Mouse (Mus musculus) megakaryocyte, embryonic 14.5 days (primary cell): ENCODE data around the gene Ewsr1. TPM values are rescaled to one million over a fixed set of nuclear protein-coding genes. Genes with fewer than 3 reads are reported as not detected.

ENCODE experiments used
- H3K27me3 ChIP-seq: replicated peaks from 2 replicates; pipeline ENCODE3; 2012; ENCODE audit warnings: inconsistent platforms
- H3K36me3 ChIP-seq: replicated peaks from 2 replicates; pipeline ENCODE3; 2012; ENCODE audit warnings: low read length, inconsistent platforms, mixed read lengths
- H3K4me1 ChIP-seq: 2 replicates; pipeline ENCODE4 v1.6.1; 2012; ENCODE audit warnings: inconsistent platforms
- H3K4me3 ChIP-seq: replicated peaks from 2 replicates; pipeline ENCODE3; 2012; ENCODE audit warnings: moderate library complexity, mild to moderate bottlenecking, inconsistent platforms
- H3K9me3 ChIP-seq: 2 replicates; pipeline ENCODE4 v1.6.1; 2012; ENCODE audit warnings: inconsistent platforms
- FLI1 ChIP-seq: IDR thresholded peaks from 2 replicates; pipeline ENCODE4 v1.6.1; 2012; ENCODE audit warnings: low read length, inconsistent platforms, mixed read lengths
- GATA1 ChIP-seq: IDR thresholded peaks from 3 replicates; pipeline ENCODE4 v1.6.1; 2012; ENCODE audit warnings: mixed read lengths, low read length, inconsistent platforms, borderline replicate concordance
- polyA plus RNA-seq: library from polyadenylated mRNA; stranded (reverse); fragments of >175 nt; gene quantifications from 2 replicates; pipeline ENCODE4 v1.2.3, GENCODE M21; 2012; ENCODE audit warnings: low replicate concordance; ENCODE audit not compliant: insufficient read depth

Gene Ewsr1
- polyA plus RNA-seq, 1 experiment: 838 TPM

- Histone ChIP-seq H3K36me3 (peaks cover 99% of the 10 kb centered on the region), H3K4me3 (no peak overlapping the region), H3K27me3 (no peaks in the 10 kb centered on the region), H3K4me1 (peaks cover 30% of the 10 kb centered on the region), H3K9me3 (no peaks in the 10 kb centered on the region)
- TF ChIP-seq FLI1: no peak
- TF ChIP-seq GATA1: no peak
These were observed 66.4 kb downstream of the Ewsr1 start for GRCm38 (mm10) chr11:5032706-5033105.

- no peaks in the 10 kb centered on the region for H3K27me3 ChIP-seq
- no peak overlapping the region for H3K4me3 ChIP-seq
- H3K36me3 ChIP-seq: peaks cover 99% of the 10 kb centered on the region
- H3K9me3 ChIP-seq: no peaks in the 10 kb centered on the region
- TF ChIP-seq GATA1 (no peak), FLI1 (no peak)
- H3K4me1 ChIP-seq: peaks cover 33% of the 10 kb centered on the region
These were observed 70.8 kb downstream of the Ewsr1 start for GRCm38 (mm10) chr11:5028228-5028627.

GRCm38 (mm10) chr11:5025108-5025507 is 74.0 kb downstream of the Ewsr1 start:
- Histone ChIP-seq H3K27me3 (no peaks in the 10 kb centered on the region), H3K4me1 (peaks cover 22% of the 10 kb centered on the region), H3K9me3 (no peaks in the 10 kb centered on the region), H3K36me3 (peaks cover 87% of the 10 kb centered on the region), H3K4me3 (no peak overlapping the region)
- TF ChIP-seq GATA1: no peak

Other genes starting within 250 kb of the Ewsr1 start
- 21.2 and 59.3 TPM in 2 replicates for gene Nf2, start 249.7 kb downstream of the Ewsr1 start, polyA plus RNA-seq
- 9.5 TPM in 1 of 2 replicates, not detected in the other for gene Nipsnap1, start 225.3 kb downstream of the Ewsr1 start, polyA plus RNA-seq
- 1.1 and 3.9 TPM in 2 replicates for gene Thoc5, start 203.9 kb downstream of the Ewsr1 start, polyA plus RNA-seq
- 3.8 and 7.2 TPM in 2 replicates for gene Nefh, start 151.2 kb downstream of the Ewsr1 start, polyA plus RNA-seq
- 57.8 and 66.6 TPM in 2 replicates for gene Ap1b1, start 112.4 kb downstream of the Ewsr1 start, polyA plus RNA-seq
- 12.0 and 22.3 TPM in 2 replicates for gene Rasl10a, start 41.1 kb downstream of the Ewsr1 start, polyA plus RNA-seq
- 1,288 and 2,398 TPM in 2 replicates for gene Gas2l1, start 33.9 kb downstream of the Ewsr1 start, polyA plus RNA-seq
- 28.8 and 47.9 TPM in 2 replicates for gene Rhbdd3, start 340 bp downstream of the Ewsr1 start, polyA plus RNA-seq
- 7.7 and 18.6 TPM in 2 replicates for gene Emid1, start 53.0 kb upstream of the Ewsr1 start, polyA plus RNA-seq
- gene Kremen1, start 162.3 kb upstream of the Ewsr1 start, polyA plus RNA-seq: 3.7 and 7.2 TPM in 2 replicates